Mouse (Mus musculus): Measurements from ENCODE around the gene Cox20.

DNA sequence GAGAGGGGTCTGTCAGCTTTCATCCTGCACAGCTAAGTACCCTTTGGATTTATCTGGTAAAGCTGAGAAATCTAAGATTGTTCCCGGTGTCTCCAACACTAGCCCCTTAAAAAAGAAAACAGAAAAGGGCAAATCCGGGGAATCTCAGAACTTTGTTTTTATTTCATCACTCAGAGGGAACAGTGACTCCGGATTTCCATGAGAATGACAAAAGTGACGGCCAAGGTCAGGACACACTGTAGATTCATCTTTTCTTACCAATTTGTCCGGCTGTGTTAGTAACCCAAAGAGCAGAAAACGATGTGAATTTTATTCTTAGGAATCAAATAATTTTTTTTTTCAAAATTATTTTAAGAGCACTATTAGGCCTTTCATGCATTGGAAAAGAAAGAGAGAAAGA lies 49.2 kb downstream of the Cox20 start:
- no peak for TF ChIP-seq CHD2 (IDR thresholded peaks at IDR 0.05; ENCODE audit: low read depth, low read length)
- TF ChIP-seq HCFC1 (IDR thresholded peaks at IDR 0.05; ENCODE audit: borderline replicate concordance, insufficient read depth, low read length) = no peak
- no peak for TF ChIP-seq ZNF384 (IDR thresholded peaks at IDR 0.05; ENCODE audit: low read depth, low read length)
